Mouse (Mus musculus) G1E (cell line): Measurements from ENCODE around the gene Itk.

Experiments
- CTCF ChIP-seq: IDR thresholded peaks from 2 replicates; pipeline ENCODE4 v1.5.1; 2012; ENCODE audit warnings: low read depth, low read length, inconsistent platforms, mixed read lengths
- POLR2AphosphoS5 ChIP-seq: IDR thresholded peaks from 2 replicates; pipeline ENCODE4 v1.6.1; 2012; ENCODE audit warnings: low read depth, low read length, inconsistent platforms; ENCODE audit not compliant: insufficient replicate concordance
- TAL1 ChIP-seq: conservative IDR thresholded peaks from 2 replicates; pipeline ENCODE4 v1.6.1; 2012; ENCODE audit warnings: low read depth, low read length, inconsistent platforms, mixed read lengths

DNA sequence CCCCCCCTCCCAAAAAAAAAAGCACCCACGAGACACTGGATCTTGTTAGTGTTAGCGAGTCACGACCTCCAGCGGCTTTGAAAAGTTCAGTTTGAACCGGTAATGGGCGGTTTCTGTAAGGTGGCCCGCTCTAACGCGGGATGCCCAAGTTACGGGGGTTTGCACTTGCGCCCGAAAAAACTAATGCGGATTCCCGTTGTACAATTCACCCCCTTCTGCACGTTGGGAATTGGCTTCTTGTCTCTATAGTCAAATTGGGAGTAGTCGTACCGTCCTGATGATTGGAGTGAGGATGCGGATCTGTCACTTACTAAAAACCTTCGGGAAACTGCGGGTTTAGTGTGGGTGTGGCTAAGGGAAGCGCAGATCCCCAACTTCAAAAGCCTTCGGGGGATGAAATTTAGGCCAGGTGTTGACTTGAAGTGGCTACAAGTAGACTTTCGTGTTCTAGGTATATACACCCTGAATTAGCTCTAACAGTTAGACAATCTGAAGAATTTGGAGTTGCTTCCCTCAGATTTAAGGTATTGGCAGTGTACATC is 48.2 kb upstream of the Itk start:
- TF ChIP-seq CTCF, result no peak
- TF ChIP-seq TAL1, result no peak
- TF ChIP-seq POLR2AphosphoS5, result no peak
